Comparison of ENCODE assay signal across 15 mouse cellular contexts in genomic region chr5:20929669-20930151, GRCm38 (mm10). TPM values are rescaled to one million over a fixed set of nuclear protein-coding genes. Genes with fewer than 3 reads are reported as not detected.
DNase-seq lines count a peak whose midpoint lies in the region; ATAC-seq and TF ChIP-seq lines count a peak whose summit lies in the region.
"Had no signal": no experiment of that assay in that cellular context is flagged by ENCODE, and none has a peak within 500 bp of the region (broad histone marks: within the 10 kb centered on the region; RNA-seq: fewer than 3 reads in every experiment).

No protein-coding gene starts in this region.

- no peaks in the 10 kb centered on the region for H3K27me3 ChIP-seq in embryonic facial prominence, embryonic 14.5 days (replicated peaks; ENCODE audit: control insufficient read depth, insufficient read depth, low read length)
- no peaks in the 10 kb centered on the region for H3K27me3 ChIP-seq in embryonic facial prominence, embryonic 10.5 days (replicated peaks; ENCODE audit: low read depth, poor library complexity, severe bottlenecking)
- H3K27me3 ChIP-seq in heart, postnatal 0 days (ENCODE audit: control insufficient read depth, insufficient read depth, low read length) = no peaks in the 10 kb centered on the region
- H3K27me3 ChIP-seq in CH12.LX (replicated peaks) = no peaks in the 10 kb centered on the region
- H3K27me3 ChIP-seq in splenic B cell, adult 2 months (ENCODE audit: control insufficient read depth, insufficient read depth, low read length, poor library complexity, severe bottlenecking) = no peaks in the 10 kb centered on the region
- H3K27me3 ChIP-seq: hindbrain, embryonic 12.5 days; limb, embryonic 15.5 days; neural tube, embryonic 15.5 days had no signal

- H3K36me3 ChIP-seq in embryonic facial prominence, embryonic 14.5 days (ENCODE audit: control insufficient read depth, insufficient read depth, low read length) = no peaks in the 10 kb centered on the region
- H3K36me3 ChIP-seq in embryonic facial prominence, embryonic 10.5 days (replicated peaks) = peaks cover 8% of the 10 kb centered on the region
- H3K36me3 ChIP-seq in heart, postnatal 0 days (replicated peaks; ENCODE audit: control insufficient read depth, insufficient read depth, low read length) = no peaks in the 10 kb centered on the region
- peaks cover 6 to 12% of the 10 kb centered on the region in 2 experiments for H3K36me3 ChIP-seq in CH12.LX (replicated peaks in 1 of 2; ENCODE audit: control insufficient read depth in 1 of 2, insufficient read depth in 1 of 2, low read length in 1 of 2)
- H3K36me3 ChIP-seq in splenic B cell, adult 2 months (ENCODE audit: control insufficient read depth, insufficient read depth, low read length, poor library complexity, severe bottlenecking) = no peaks in the 10 kb centered on the region
- H3K36me3 ChIP-seq: hindbrain, embryonic 12.5 days; limb, embryonic 15.5 days; neural tube, embryonic 15.5 days had no signal

- no peak for TF ChIP-seq POLR2A in CH12.LX (IDR thresholded peaks at IDR 0.05; ENCODE audit: low read depth, low read length)

- TF ChIP-seq CTCF in heart, postnatal 0 days (IDR thresholded peaks at IDR 0.05; ENCODE audit: low read depth) = no peak
- no peak for TF ChIP-seq CTCF in CH12.LX (conservative IDR thresholded peaks at IDR 0.05 in 1 of 2, IDR thresholded peaks at IDR 0.05 in 1 of 2; ENCODE audit: low read depth in 2 of 2, low read length in 2 of 2)
- TF ChIP-seq CTCF in layer of hippocampus, adult 2 months (conservative IDR thresholded peaks at IDR 0.05) = no peak

- no peak overlapping the region for H3K27ac ChIP-seq in embryonic facial prominence, embryonic 14.5 days (replicated peaks; ENCODE audit: low read depth, low read length)
- H3K27ac ChIP-seq in embryonic facial prominence, embryonic 10.5 days (replicated peaks) = no peak overlapping the region
- peak overlapping the region; percentile 86 for H3K27ac ChIP-seq in heart, postnatal 0 days (ENCODE audit: low read depth)
- no peak overlapping the region for H3K27ac ChIP-seq in CH12.LX (ENCODE audit: insufficient read depth, low read depth)
- no peak overlapping the region for H3K27ac ChIP-seq in layer of hippocampus, adult 2 months
- H3K27ac ChIP-seq: hindbrain, embryonic 12.5 days; limb, embryonic 15.5 days; neural tube, embryonic 15.5 days had no signal

- 61% methylated on average over 6 of the region's 6 CpGs for WGBS in embryonic facial prominence, embryonic 14.5 days
- WGBS in embryonic facial prominence, embryonic 10.5 days = 83% methylated on average over 6 of the region's 6 CpGs
- WGBS in heart, postnatal 0 days = 21% methylated on average over 6 of the region's 6 CpGs

- H3K4me2 ChIP-seq in embryonic facial prominence, embryonic 14.5 days (ENCODE audit: low read depth, low read length) = no peak overlapping the region
- peak overlapping the region; percentile 34 for H3K4me2 ChIP-seq in heart, postnatal 0 days (ENCODE audit: low read depth, low read length)
- H3K4me2 ChIP-seq in CH12.LX (ENCODE audit: insufficient read depth, low read depth, poor library complexity, severe bottlenecking) = no peak overlapping the region
- H3K4me2 ChIP-seq: hindbrain, embryonic 12.5 days; limb, embryonic 15.5 days; neural tube, embryonic 15.5 days had no signal

- H3K4me1 ChIP-seq in embryonic facial prominence, embryonic 14.5 days (ENCODE audit: control insufficient read depth, insufficient read depth, low read length) = no peaks in the 10 kb centered on the region
- H3K4me1 ChIP-seq in embryonic facial prominence, embryonic 10.5 days = peaks cover 10% of the 10 kb centered on the region; the same call in 1 of the 2 replicates
- H3K4me1 ChIP-seq in heart, postnatal 0 days (ENCODE audit: control insufficient read depth, insufficient read depth) = peaks cover 29% of the 10 kb centered on the region
- H3K4me1 ChIP-seq in CH12.LX (ENCODE audit: control insufficient read depth in 1 of 2, insufficient read depth in 2 of 2) = peaks cover 9 to 65% of the 10 kb centered on the region in 2 experiments; a peak in 3 of 4 replicates
- H3K4me1 ChIP-seq: hindbrain, embryonic 12.5 days; limb, embryonic 15.5 days had no signal

- H3K9me3 ChIP-seq in embryonic facial prominence, embryonic 14.5 days (ENCODE audit: control insufficient read depth, low read length) = no peaks in the 10 kb centered on the region
- no peaks in the 10 kb centered on the region for H3K9me3 ChIP-seq in embryonic facial prominence, embryonic 10.5 days
- no peaks in the 10 kb centered on the region for H3K9me3 ChIP-seq in heart, postnatal 0 days (replicated peaks; ENCODE audit: control insufficient read depth, low read length)
- no peaks in the 10 kb centered on the region for H3K9me3 ChIP-seq in CH12.LX (replicated peaks; ENCODE audit: low read length)
- H3K9me3 ChIP-seq: hindbrain, embryonic 12.5 days; limb, embryonic 15.5 days; neural tube, embryonic 15.5 days had no signal

- dilution Hi-C loops in CH12.LX (cut with MboI; ENCODE audit: extremely low pct_ligation_motif_present, extremely low pct_unique_long_range_greater_than_20kb, low sequenced_read_pairs) = no loop called here

- no peak for TF ChIP-seq EP300 in heart, postnatal 0 days (IDR thresholded peaks at IDR 0.05; ENCODE audit: low read depth)
- TF ChIP-seq EP300 in CH12.LX (IDR thresholded peaks at IDR 0.05; ENCODE audit: low read length) = peak; percentile 42; the same call in 1 of the 2 replicates

- no peak overlapping the region for H3K9ac ChIP-seq in embryonic facial prominence, embryonic 14.5 days (ENCODE audit: low read depth, low read length)
- H3K9ac ChIP-seq in heart, postnatal 0 days (replicated peaks; ENCODE audit: low read depth, low read length) = no peak overlapping the region
- H3K9ac ChIP-seq in CH12.LX (ENCODE audit: insufficient read depth, low read depth) = no peak overlapping the region
- H3K9ac ChIP-seq: hindbrain, embryonic 12.5 days; limb, embryonic 15.5 days; neural tube, embryonic 15.5 days had no signal

- in situ Hi-C loops in CH12.LX (cut with MboI; ENCODE audit: low pct_ligation_motif_present, low pct_unique_long_range_greater_than_20kb, low sequenced_read_pairs) = no loop called here

- DNase-seq in embryonic facial prominence, embryonic 14.5 days (ENCODE audit: low spot score) = peak; percentile 18
- no peak for DNase-seq in embryonic facial prominence, embryonic 10.5 days (ENCODE audit: low spot score)
- peak; percentile 82 for DNase-seq in heart, postnatal 0 days (ENCODE audit: low spot score)
- DNase-seq in heart, adult 18-20 months = no peak
- no peak for DNase-seq in CH12.LX (ENCODE audit: extremely low read depth)
- peak; percentile 54 for DNase-seq in splenic B cell, adult 2 months (ENCODE audit: low read depth, low spot score)
- DNase-seq in layer of hippocampus, adult 2 months (ENCODE audit: low spot score in 2 of 2) = no peak
- DNase-seq in natural killer cell, adult 2 months (ENCODE audit: low spot score in 2 of 2) = no peak
- DNase-seq: cerebellum, adult 11 months; cerebellum, postnatal 25 days; gastrocnemius, postnatal 25 days; thymus, postnatal 14 days had no signal

- no peak overlapping the region for H3K4me3 ChIP-seq in embryonic facial prominence, embryonic 14.5 days (ENCODE audit: low read depth, low read length)
- no peak overlapping the region for H3K4me3 ChIP-seq in embryonic facial prominence, embryonic 10.5 days
- no peak overlapping the region for H3K4me3 ChIP-seq in heart, postnatal 0 days (ENCODE audit: low read depth, low read length)
- H3K4me3 ChIP-seq in CH12.LX (replicated peaks in 1 of 3; ENCODE audit: low read depth in 2 of 3, low read length in 2 of 3, poor library complexity in 1 of 3) = no peak overlapping the region
- H3K4me3 ChIP-seq in layer of hippocampus, adult 2 months = no peak overlapping the region
- H3K4me3 ChIP-seq: hindbrain, embryonic 12.5 days; limb, embryonic 15.5 days; neural tube, embryonic 15.5 days had no signal

- TF ChIP-seq RAD21 in CH12.LX (IDR thresholded peaks at IDR 0.05; ENCODE audit: low read depth, low read length) = no peak

- H3K79me2 ChIP-seq in CH12.LX (replicated peaks; ENCODE audit: control insufficient read depth, extremely low read depth, insufficient read depth, poor library complexity, severe bottlenecking) = peaks cover 74% of the 10 kb centered on the region

- no peak for ATAC-seq in embryonic facial prominence, embryonic 14.5 days (ENCODE audit: low read depth)
- ATAC-seq in heart, postnatal 0 days (ENCODE audit: insufficient read depth, low read depth) = peak; percentile 63

RNA-seq across cellular contexts. Expression of gene Rsbn1l, which starts 26.5 kb away (rescaled TPM):
- 5.2 and 5.5 TPM in 2 replicates for polyA plus RNA-seq in embryonic facial prominence, embryonic 14.5 days (2014; fragmentation: Nextera tagmentation; extraction: Ambion mirVana)
- polyA plus RNA-seq in embryonic facial prominence, embryonic 10.5 days (2016; fragmentation: Nextera tagmentation; extraction: Ambion mirVana) = 4.7 and 5.0 TPM in 2 replicates
- total RNA-seq in heart, postnatal 0 days (2014; rRNA removed; ENCODE audit: low replicate concordance) = 8.5 and 9.1 TPM in 2 replicates
- 9.2 and 9.4 TPM in 2 replicates for polyA plus RNA-seq in heart, postnatal 0 days (2015; fragmentation: Nextera tagmentation; extraction: Ambion mirVana)
- total RNA-seq in heart, adult 18-20 months (2021) = 10 to 100 TPM; 11.3 to 13.3 TPM
- total RNA-seq in CH12.LX (2012; rRNA removed) = 8.1 and 8.3 TPM in 2 replicates
- total RNA-seq in CH12.LX (2014; rRNA removed) = 17.0 TPM in 2 replicates
- polyA plus RNA-seq in CH12.LX (2012; ENCODE audit: insufficient read length, low read depth) = 20.2 and 22.3 TPM in 2 replicates
- 10 to 100 TPM; 19.2 to 21.7 TPM for total RNA-seq in layer of hippocampus, adult 2 months (2021)

RNA-seq across cellular contexts. Expression of gene Tmem60, which starts 47.7 kb away (rescaled TPM):
- 48.9 and 52.8 TPM in 2 replicates for polyA plus RNA-seq in embryonic facial prominence, embryonic 14.5 days (2014; fragmentation: Nextera tagmentation; extraction: Ambion mirVana)
- polyA plus RNA-seq in embryonic facial prominence, embryonic 10.5 days (2016; fragmentation: Nextera tagmentation; extraction: Ambion mirVana) = 49.5 and 51.2 TPM in 2 replicates
- total RNA-seq in heart, postnatal 0 days (2014; rRNA removed; ENCODE audit: low replicate concordance) = 5.8 and 8.4 TPM in 2 replicates
- 57.5 and 61.5 TPM in 2 replicates for polyA plus RNA-seq in heart, postnatal 0 days (2015; fragmentation: Nextera tagmentation; extraction: Ambion mirVana)
- total RNA-seq in heart, adult 18-20 months (2021) = 10 to 100 TPM; 23.1 to 25.6 TPM
- total RNA-seq in CH12.LX (2012; rRNA removed) (12.7 and 12.9 TPM in 2 replicates), CH12.LX (2014; rRNA removed) (35.4 and 39.3 TPM in 2 replicates)
- 17.2 and 19.2 TPM in 2 replicates for polyA plus RNA-seq in CH12.LX (2012; ENCODE audit: insufficient read length, low read depth)
- total RNA-seq in layer of hippocampus, adult 2 months (2021) = 10 to 100 TPM; 19.7 to 21.8 TPM

RNA-seq across cellular contexts. Expression of gene Phtf2, which starts 47.8 kb away (rescaled TPM):
- polyA plus RNA-seq in embryonic facial prominence, embryonic 14.5 days (2014; fragmentation: Nextera tagmentation; extraction: Ambion mirVana) = 20.3 and 23.0 TPM in 2 replicates
- 20.2 and 21.4 TPM in 2 replicates for polyA plus RNA-seq in embryonic facial prominence, embryonic 10.5 days (2016; fragmentation: Nextera tagmentation; extraction: Ambion mirVana)
- 38.1 and 50.9 TPM in 2 replicates for total RNA-seq in heart, postnatal 0 days (2014; rRNA removed; ENCODE audit: low replicate concordance)
- polyA plus RNA-seq in heart, postnatal 0 days (2015; fragmentation: Nextera tagmentation; extraction: Ambion mirVana) = 33.5 and 39.2 TPM in 2 replicates
- 10 to 100 TPM; 62.5 to 66.6 TPM for total RNA-seq in heart, adult 18-20 months (2021)
- total RNA-seq in CH12.LX (2012; rRNA removed) (16.4 and 18.5 TPM in 2 replicates), CH12.LX (2014; rRNA removed) (30.4 and 32.7 TPM in 2 replicates)
- 28.1 and 30.6 TPM in 2 replicates for polyA plus RNA-seq in CH12.LX (2012; ENCODE audit: insufficient read length, low read depth)
- 10 to 100 TPM; 12.1 to 13.6 TPM for total RNA-seq in layer of hippocampus, adult 2 months (2021)

Comparison
In these comparisons a context has a peak if more than half of its experiments do, and no peak if none do; other contexts are left out.
1. DNase-seq: peak in embryonic facial prominence, embryonic 14.5 days (single experiment), heart, postnatal 0 days (single experiment) and splenic B cell, adult 2 months (single experiment); none in embryonic facial prominence, embryonic 10.5 days (single experiment), heart, adult 18-20 months (0 of 2), CH12.LX (single experiment), layer of hippocampus, adult 2 months (0 of 2) and natural killer cell, adult 2 months (0 of 2).